Mouse (Mus musculus): ENCODE measurements at regions not wholly inside any gene's neighbourhood (a gene's known extent, or its start where the extent isn't known, plus 50 kb on each side); places are given as distances from the start of the nearest gene placed in this dataset.

GRCm38 (mm10) chr11:8073321-8073720 lies 591.0 kb downstream of the Tns3 start:
- Histone ChIP-seq H3K4me1 (ENCODE audit: control insufficient read depth in 2 of 2, insufficient read depth in 2 of 2, low read length in 2 of 2) (no peaks in the 10 kb centered on the region), H3K27ac (replicated peaks in 1 of 2; ENCODE audit: control insufficient read depth in 1 of 2, insufficient read depth in 1 of 2, low read depth in 2 of 2, low read length in 2 of 2) (no peak overlapping the region)

GRCm38 (mm10) chr11:8068873-8069272 lies 595.5 kb downstream of the Tns3 start:
- Histone ChIP-seq H3K9me3 (ENCODE audit: control insufficient read depth, low read length) (no peaks in the 10 kb centered on the region), H3K4me2 (ENCODE audit: low read length) (no peak overlapping the region), H3K4me3 (ENCODE audit: control insufficient read depth in 1 of 2, insufficient read depth in 1 of 2, low read depth in 1 of 2, low read length in 2 of 2) (no peak overlapping the region), H3K27ac (replicated peaks in 1 of 2; ENCODE audit: control insufficient read depth in 1 of 2, insufficient read depth in 1 of 2, low read depth in 2 of 2, low read length in 2 of 2) (no peak overlapping the region), H3K9ac (ENCODE audit: low read length) (no peak overlapping the region), H3K27me3 (ENCODE audit: control insufficient read depth, insufficient read depth, low read length) (no peaks in the 10 kb centered on the region), H3K36me3 (ENCODE audit: control insufficient read depth, insufficient read depth, low read length) (no peaks in the 10 kb centered on the region), H3K4me1 (ENCODE audit: control insufficient read depth in 2 of 2, insufficient read depth in 2 of 2, low read length in 2 of 2) (no peaks in the 10 kb centered on the region)
- ATAC-seq (ENCODE audit: insufficient number of reproducible peaks, insufficient read depth, low FRiP score, low read depth) = no peak
- 37% methylated on average over 3 of the region's 3 CpGs for WGBS

More at GRCm38 (mm10) chr11:8073321-8073720, 591.0 kb downstream of the Tns3 start:
- H3K4me3 ChIP-seq (ENCODE audit: control insufficient read depth in 1 of 2, insufficient read depth in 1 of 2, low read depth in 1 of 2, low read length in 2 of 2) = no peak overlapping the region
- no peak for ATAC-seq (ENCODE audit: insufficient number of reproducible peaks, insufficient read depth, low FRiP score, low read depth)
- 43% methylated on average over 1 of the region's 1 CpGs for WGBS
- no peak overlapping the region for H3K9ac ChIP-seq (ENCODE audit: low read length)
- H3K27me3 ChIP-seq (ENCODE audit: control insufficient read depth, insufficient read depth, low read length) = no peaks in the 10 kb centered on the region
- H3K4me2 ChIP-seq (ENCODE audit: low read length) = no peak overlapping the region
- H3K36me3 ChIP-seq (ENCODE audit: control insufficient read depth, insufficient read depth, low read length) = no peaks in the 10 kb centered on the region
- H3K9me3 ChIP-seq (ENCODE audit: control insufficient read depth, low read length) = no peaks in the 10 kb centered on the region

GRCm38 (mm10) chr11:8067330-8067729 lies 597.0 kb downstream of the Tns3 start:
- no peak overlapping the region for H3K27ac ChIP-seq (replicated peaks in 1 of 2; ENCODE audit: control insufficient read depth in 1 of 2, insufficient read depth in 1 of 2, low read depth in 2 of 2, low read length in 2 of 2)
- H3K4me3 ChIP-seq (ENCODE audit: control insufficient read depth in 1 of 2, insufficient read depth in 1 of 2, low read depth in 1 of 2, low read length in 2 of 2) = no peak overlapping the region
- no peak for ATAC-seq (ENCODE audit: insufficient number of reproducible peaks, insufficient read depth, low FRiP score, low read depth)
- H3K27me3 ChIP-seq (ENCODE audit: control insufficient read depth, insufficient read depth, low read length) = no peaks in the 10 kb centered on the region
- no peak overlapping the region for H3K9ac ChIP-seq (ENCODE audit: low read length)
- H3K4me1 ChIP-seq (ENCODE audit: control insufficient read depth in 2 of 2, insufficient read depth in 2 of 2, low read length in 2 of 2) = no peaks in the 10 kb centered on the region
- no peak overlapping the region for H3K4me2 ChIP-seq (ENCODE audit: low read length)
- 78% methylated on average over 4 of the region's 4 CpGs for WGBS
- no peaks in the 10 kb centered on the region for H3K9me3 ChIP-seq (ENCODE audit: control insufficient read depth, low read length)
- H3K36me3 ChIP-seq (ENCODE audit: control insufficient read depth, insufficient read depth, low read length) = no peaks in the 10 kb centered on the region

- no peaks in the 10 kb centered on the region for H3K36me3 ChIP-seq (ENCODE audit: control insufficient read depth, insufficient read depth, low read length)
- WGBS = 76% methylated on average over 5 of the region's 5 CpGs
- no peak for ATAC-seq (ENCODE audit: insufficient number of reproducible peaks, insufficient read depth, low FRiP score, low read depth)
- no peak overlapping the region for H3K9ac ChIP-seq (ENCODE audit: low read length)
- no peaks in the 10 kb centered on the region for H3K4me1 ChIP-seq (ENCODE audit: control insufficient read depth in 2 of 2, insufficient read depth in 2 of 2, low read length in 2 of 2)
- no peak overlapping the region for H3K4me2 ChIP-seq (ENCODE audit: low read length)
- H3K27ac ChIP-seq (replicated peaks in 1 of 2; ENCODE audit: control insufficient read depth in 1 of 2, insufficient read depth in 1 of 2, low read depth in 2 of 2, low read length in 2 of 2) = no peak overlapping the region
- H3K4me3 ChIP-seq (ENCODE audit: control insufficient read depth in 1 of 2, insufficient read depth in 1 of 2, low read depth in 1 of 2, low read length in 2 of 2) = no peak overlapping the region
- H3K9me3 ChIP-seq (ENCODE audit: control insufficient read depth, low read length) = no peaks in the 10 kb centered on the region
- H3K27me3 ChIP-seq (ENCODE audit: control insufficient read depth, insufficient read depth, low read length) = no peaks in the 10 kb centered on the region
Observed at GRCm38 (mm10) chr11:8065811-8066210, 598.5 kb downstream of the Tns3 start.

GRCm38 (mm10) chr11:8065086-8065485 lies 599.2 kb downstream of the Tns3 start:
- no peak overlapping the region for H3K27ac ChIP-seq (replicated peaks in 1 of 2; ENCODE audit: control insufficient read depth in 1 of 2, insufficient read depth in 1 of 2, low read depth in 2 of 2, low read length in 2 of 2)
- H3K4me3 ChIP-seq (ENCODE audit: control insufficient read depth in 1 of 2, insufficient read depth in 1 of 2, low read depth in 1 of 2, low read length in 2 of 2) = no peak overlapping the region
- no peaks in the 10 kb centered on the region for H3K27me3 ChIP-seq (ENCODE audit: control insufficient read depth, insufficient read depth, low read length)
- no peak overlapping the region for H3K9ac ChIP-seq (ENCODE audit: low read length)
- ATAC-seq (ENCODE audit: insufficient number of reproducible peaks, insufficient read depth, low FRiP score, low read depth) = no peak
- 89% methylated on average over 1 of the region's 1 CpGs for WGBS
- H3K4me2 ChIP-seq (ENCODE audit: low read length) = no peak overlapping the region
- no peaks in the 10 kb centered on the region for H3K36me3 ChIP-seq (ENCODE audit: control insufficient read depth, insufficient read depth, low read length)
- no peaks in the 10 kb centered on the region for H3K9me3 ChIP-seq (ENCODE audit: control insufficient read depth, low read length)
- no peaks in the 10 kb centered on the region for H3K4me1 ChIP-seq (ENCODE audit: control insufficient read depth in 2 of 2, insufficient read depth in 2 of 2, low read length in 2 of 2)

- WGBS = 83% methylated on average over 3 of the region's 3 CpGs
- H3K27me3 ChIP-seq (ENCODE audit: control insufficient read depth, insufficient read depth, low read length) = no peaks in the 10 kb centered on the region
- H3K27ac ChIP-seq (replicated peaks in 1 of 2; ENCODE audit: control insufficient read depth in 1 of 2, insufficient read depth in 1 of 2, low read depth in 2 of 2, low read length in 2 of 2) = no peak overlapping the region
- no peaks in the 10 kb centered on the region for H3K4me1 ChIP-seq (ENCODE audit: control insufficient read depth in 2 of 2, insufficient read depth in 2 of 2, low read length in 2 of 2)
- no peak overlapping the region for H3K9ac ChIP-seq (ENCODE audit: low read length)
- no peak overlapping the region for H3K4me3 ChIP-seq (ENCODE audit: control insufficient read depth in 1 of 2, insufficient read depth in 1 of 2, low read depth in 1 of 2, low read length in 2 of 2)
- no peak for ATAC-seq (ENCODE audit: insufficient number of reproducible peaks, insufficient read depth, low FRiP score, low read depth)
- H3K36me3 ChIP-seq (ENCODE audit: control insufficient read depth, insufficient read depth, low read length) = no peaks in the 10 kb centered on the region
- no peaks in the 10 kb centered on the region for H3K9me3 ChIP-seq (ENCODE audit: control insufficient read depth, low read length)
- no peak overlapping the region for H3K4me2 ChIP-seq (ENCODE audit: low read length)
Observed at GRCm38 (mm10) chr11:8061989-8062388, 602.3 kb downstream of the Tns3 start.

GRCm38 (mm10) chr11:8061573-8061972 lies 602.8 kb downstream of the Tns3 start:
- H3K4me1 ChIP-seq (ENCODE audit: control insufficient read depth in 2 of 2, insufficient read depth in 2 of 2, low read length in 2 of 2) = no peaks in the 10 kb centered on the region
- no peak for ATAC-seq (ENCODE audit: insufficient number of reproducible peaks, insufficient read depth, low FRiP score, low read depth)
- no peak overlapping the region for H3K4me3 ChIP-seq (ENCODE audit: control insufficient read depth in 1 of 2, insufficient read depth in 1 of 2, low read depth in 1 of 2, low read length in 2 of 2)
- H3K4me2 ChIP-seq (ENCODE audit: low read length) = no peak overlapping the region
- H3K36me3 ChIP-seq (ENCODE audit: control insufficient read depth, insufficient read depth, low read length) = no peaks in the 10 kb centered on the region
- no peak overlapping the region for H3K27ac ChIP-seq (replicated peaks in 1 of 2; ENCODE audit: control insufficient read depth in 1 of 2, insufficient read depth in 1 of 2, low read depth in 2 of 2, low read length in 2 of 2)
- H3K9me3 ChIP-seq (ENCODE audit: control insufficient read depth, low read length) = no peaks in the 10 kb centered on the region
- H3K9ac ChIP-seq (ENCODE audit: low read length) = no peak overlapping the region
- H3K27me3 ChIP-seq (ENCODE audit: control insufficient read depth, insufficient read depth, low read length) = no peaks in the 10 kb centered on the region
- 72% methylated on average over 3 of the region's 3 CpGs for WGBS

- Histone ChIP-seq H3K4me2 (ENCODE audit: low read length) (no peak overlapping the region), H3K36me3 (ENCODE audit: control insufficient read depth, insufficient read depth, low read length) (no peaks in the 10 kb centered on the region), H3K27me3 (ENCODE audit: control insufficient read depth, insufficient read depth, low read length) (no peaks in the 10 kb centered on the region), H3K27ac (replicated peaks in 1 of 2; ENCODE audit: control insufficient read depth in 1 of 2, insufficient read depth in 1 of 2, low read depth in 2 of 2, low read length in 2 of 2) (no peak overlapping the region), H3K9ac (ENCODE audit: low read length) (no peak overlapping the region), H3K9me3 (ENCODE audit: control insufficient read depth, low read length) (no peaks in the 10 kb centered on the region), H3K4me3 (ENCODE audit: control insufficient read depth in 1 of 2, insufficient read depth in 1 of 2, low read depth in 1 of 2, low read length in 2 of 2) (no peak overlapping the region), H3K4me1 (ENCODE audit: control insufficient read depth in 2 of 2, insufficient read depth in 2 of 2, low read length in 2 of 2) (no peaks in the 10 kb centered on the region)
- WGBS = 47% methylated on average over 4 of the region's 4 CpGs
- no peak for ATAC-seq (ENCODE audit: insufficient number of reproducible peaks, insufficient read depth, low FRiP score, low read depth)
Observed at GRCm38 (mm10) chr11:8051499-8051898, 612.8 kb downstream of the Tns3 start.

Data from heart, embryonic 14.5 days (tissue).